Mouse (Mus musculus): ENCODE measurements around the gene Zfp512b.

DNA sequence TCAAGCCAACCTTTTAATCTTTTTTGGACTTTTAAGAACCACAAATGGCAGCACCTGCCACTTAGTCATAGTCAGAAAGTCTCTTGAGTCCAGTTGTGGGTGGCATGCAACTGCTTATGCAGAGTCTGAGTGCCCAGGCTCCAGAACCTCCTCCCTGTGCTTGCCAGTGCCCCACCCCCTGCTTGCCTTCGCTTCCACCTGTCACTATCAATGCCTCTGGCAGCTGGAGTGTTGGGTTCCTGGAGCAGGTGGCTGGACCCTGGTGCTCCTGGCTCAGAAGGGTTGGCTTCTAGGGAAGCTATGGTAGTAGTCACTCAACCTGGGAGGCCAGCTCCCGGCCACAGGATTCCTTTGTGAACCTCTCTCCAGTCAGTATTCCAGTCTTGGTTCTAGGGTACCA, 42.4 kb downstream of the Zfp512b start:
- TF ChIP-seq CTCF (conservative IDR thresholded peaks at IDR 0.05; ENCODE audit: low read length) (no peak), POU5F1 (IDR thresholded peaks at IDR 0.05; ENCODE audit: borderline replicate concordance, low read length) (no peak)
